Mouse (Mus musculus) gastrocnemius, adult 18-20 months (tissue): ENCODE data around the gene Me3. TPM values are rescaled to one million over a fixed set of nuclear protein-coding genes. Genes with fewer than 3 reads are reported as not detected.

Experiments used
- DNase-seq: peaks from one replicate; pipeline ENCODE4 v3.0.0; 2021; ENCODE audit warnings: low spot score
- total RNA-seq, 2 experiments: library from RNA; stranded (reverse); gene quantifications; 2 replicates each; pipeline ENCODE4 v1.2.3; 2021

Me3 gene
- total RNA-seq, 2 experiments from 2014 or later = 109 to 122 TPM

GRCm38 (mm10) chr7:89828436-89829065, 196.4 kb downstream of the Me3 start:
- DNase-seq = no peak

- DNase-seq = no peak
Measured at GRCm38 (mm10) chr7:89829201-89829600, 197.0 kb downstream of the Me3 start.

- no peak for DNase-seq
Measured at GRCm38 (mm10) chr7:89833521-89833920, 201.3 kb downstream of the Me3 start.

GRCm38 (mm10) chr7:89835566-89835965, 203.4 kb downstream of the Me3 start:
- DNase-seq = peak; percentile 44

GRCm38 (mm10) chr7:89836676-89837075, 204.5 kb downstream of the Me3 start:
- no peak for DNase-seq

- peak; percentile 41 for DNase-seq
Measured at GRCm38 (mm10) chr7:89837841-89838240, 205.6 kb downstream of the Me3 start.

- no peak for DNase-seq
Measured at GRCm38 (mm10) chr7:89839721-89840120, 207.5 kb downstream of the Me3 start.

GRCm38 (mm10) chr7:89841670-89842403, 209.6 kb downstream of the Me3 start:
- DNase-seq = peak; percentile 85

- DNase-seq = no peak
Measured at GRCm38 (mm10) chr7:89842404-89842715, 210.2 kb downstream of the Me3 start.

GRCm38 (mm10) chr7:89843121-89843520, 210.9 kb downstream of the Me3 start:
- DNase-seq = no peak

- DNase-seq = peak; percentile 38
Measured at GRCm38 (mm10) chr7:89843533-89843932, 211.3 kb downstream of the Me3 start.

GRCm38 (mm10) chr7:89845669-89846068, 213.5 kb downstream of the Me3 start:
- DNase-seq = no peak

- DNase-seq = no peak
Measured at GRCm38 (mm10) chr7:89850510-89850909, 218.3 kb downstream of the Me3 start.

- DNase-seq = no peak
Measured at GRCm38 (mm10) chr7:89852158-89853095, 220.2 kb downstream of the Me3 start.

- DNase-seq = no peak
Measured at GRCm38 (mm10) chr7:89853131-89853530, 220.9 kb downstream of the Me3 start.

- DNase-seq = no peak
Measured at GRCm38 (mm10) chr7:89855196-89855595, 223.0 kb downstream of the Me3 start.

GRCm38 (mm10) chr7:89856440-89857217, 224.4 kb downstream of the Me3 start:
- DNase-seq = peak; percentile 42

- no peak for DNase-seq
Measured at GRCm38 (mm10) chr7:89864769-89865168, 232.6 kb downstream of the Me3 start.

GRCm38 (mm10) chr7:89867221-89867620, 235.0 kb downstream of the Me3 start:
- DNase-seq = no peak

GRCm38 (mm10) chr7:89879686-89880085, 247.5 kb downstream of the Me3 start:
- peak; percentile 30 for DNase-seq

GRCm38 (mm10) chr7:89884551-89884950, 252.4 kb downstream of the Me3 start:
- no peak for DNase-seq
